Mouse (Mus musculus): Measurements from ENCODE around the gene Ppp3ca. TPM values are rescaled to one million over a fixed set of nuclear protein-coding genes. Genes with fewer than 3 reads are reported as not detected.

Ppp3ca gene
- total RNA-seq, 2 experiments from 2014 or later: 11.8 to 16.3 TPM

DNA sequence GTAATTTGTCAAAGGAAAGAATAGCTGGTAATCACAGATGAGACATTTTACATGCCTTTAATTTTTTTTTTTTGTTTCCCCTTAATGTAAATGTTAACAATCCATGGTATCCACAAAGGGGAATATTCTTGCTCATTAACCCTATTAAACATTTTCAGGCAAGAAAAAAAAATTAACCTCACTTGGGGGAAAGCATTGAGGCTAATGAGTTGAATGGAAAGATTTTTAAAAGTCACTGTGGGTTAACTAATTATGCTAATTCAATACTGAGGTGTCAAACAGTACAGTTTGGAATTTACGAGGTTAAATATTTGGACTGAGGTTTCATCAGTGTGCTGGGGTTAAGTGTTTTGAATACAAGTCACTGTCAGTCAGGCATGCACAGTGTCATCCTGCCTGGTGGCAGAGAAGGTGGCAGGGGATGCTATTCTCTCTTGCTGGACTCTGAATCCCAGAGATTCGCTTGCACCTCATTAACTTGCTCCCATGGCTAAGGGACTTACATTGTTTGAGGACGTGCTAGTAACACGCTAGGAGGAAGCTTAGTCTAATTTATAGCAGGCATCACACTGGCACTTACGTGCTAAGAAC, 82.3 kb downstream of the Ppp3ca start:
- no peak for ATAC-seq (replicated peaks; ENCODE audit: low FRiP score, poor library complexity, severe bottlenecking)

DNA sequence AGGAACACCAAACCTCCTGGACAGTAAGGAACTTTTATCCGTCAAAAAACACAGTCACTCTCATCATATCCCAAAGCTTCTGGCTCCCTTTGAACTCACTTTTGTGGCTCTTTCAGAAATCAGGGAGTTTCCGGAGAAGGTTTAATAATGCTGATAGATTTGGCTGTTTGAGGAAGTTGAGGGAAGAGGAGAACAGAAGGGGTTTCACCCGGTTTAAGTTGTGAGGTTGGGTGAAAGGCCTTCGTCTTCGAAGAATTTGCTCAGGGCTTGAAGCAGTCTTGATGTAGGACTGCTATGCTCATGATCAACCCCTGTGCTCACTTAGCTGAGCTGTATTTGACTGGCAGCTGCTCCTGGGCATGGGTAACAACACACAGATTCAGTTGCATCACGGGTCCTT, 86.2 kb downstream of the Ppp3ca start:
- no peak for ATAC-seq (replicated peaks; ENCODE audit: low FRiP score, poor library complexity, severe bottlenecking)

DNA sequence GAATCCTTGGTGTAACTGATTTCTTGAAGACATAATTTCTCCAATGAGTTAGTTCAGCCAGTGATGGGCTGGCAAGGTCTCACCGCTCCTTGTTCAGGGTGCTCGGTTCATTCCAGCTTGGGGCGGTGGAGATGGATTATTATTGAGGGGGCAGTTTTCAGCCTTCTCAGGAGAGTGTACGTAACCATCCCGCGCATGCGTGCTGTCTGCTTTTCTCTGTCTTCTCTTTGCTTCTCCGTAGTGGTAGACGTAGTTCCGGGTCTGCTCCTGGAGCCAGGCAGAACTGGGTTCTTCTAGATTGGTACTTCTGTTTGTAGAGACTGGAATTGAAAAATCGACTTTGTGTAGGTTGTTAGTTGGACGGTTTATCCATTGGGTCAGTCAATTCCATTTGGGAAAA, 89.5 kb downstream of the Ppp3ca start:
- no peak for ATAC-seq (replicated peaks; ENCODE audit: low FRiP score, poor library complexity, severe bottlenecking)

DNA sequence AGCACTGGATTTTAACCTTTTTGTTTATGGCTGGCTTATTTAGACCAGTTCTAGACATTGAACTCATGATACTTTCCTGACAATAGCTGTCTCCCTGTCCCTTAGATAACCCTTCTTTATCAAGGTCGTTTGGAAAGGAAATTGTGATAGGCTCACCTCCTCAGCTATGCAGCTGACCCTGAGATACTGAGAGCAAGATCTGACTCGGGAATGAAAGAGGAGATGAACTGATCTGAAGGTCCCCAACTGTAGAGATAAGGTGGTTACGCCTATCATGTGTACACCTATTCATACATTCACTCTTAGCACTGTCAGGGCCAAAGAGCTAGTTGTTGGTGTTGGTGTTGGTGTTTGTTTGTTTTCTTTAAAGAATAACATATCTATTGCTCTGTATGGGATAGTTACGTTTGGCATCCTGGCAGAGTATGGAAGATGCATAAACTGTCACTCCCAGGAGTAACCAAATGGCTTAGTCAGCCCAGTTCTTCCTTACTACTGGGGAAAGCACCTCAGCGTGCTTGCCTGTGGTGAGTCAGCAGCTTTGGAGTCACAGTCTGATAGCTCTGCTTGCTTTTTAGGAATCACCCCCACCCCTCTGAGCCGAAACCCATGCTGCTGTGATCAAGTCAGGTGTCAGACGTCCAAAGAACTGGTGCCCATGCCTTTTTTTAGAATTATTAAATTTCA, 91.5 kb downstream of the Ppp3ca start:
- no peak for ATAC-seq (replicated peaks; ENCODE audit: low FRiP score, poor library complexity, severe bottlenecking)

DNA sequence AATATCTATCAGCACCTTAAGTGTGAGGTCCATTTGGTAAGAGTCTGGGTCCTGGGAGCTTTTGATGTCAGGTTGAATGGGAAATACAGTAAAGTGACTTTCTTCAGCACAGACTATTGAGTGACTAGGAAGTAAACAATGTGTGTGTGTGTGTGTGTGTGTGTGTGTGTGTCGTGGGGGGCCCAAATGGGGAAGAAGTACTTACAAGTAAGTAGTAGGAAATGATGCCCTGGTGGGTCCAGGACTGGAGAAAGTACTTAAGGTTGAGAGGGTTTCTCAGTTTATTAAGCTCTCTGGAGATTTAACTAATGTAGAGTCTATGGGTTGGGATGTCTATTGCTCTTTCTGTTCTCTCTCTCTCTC, 92.0 kb downstream of the Ppp3ca start:
- ATAC-seq (replicated peaks; ENCODE audit: low FRiP score, poor library complexity, severe bottlenecking): no peak

DNA sequence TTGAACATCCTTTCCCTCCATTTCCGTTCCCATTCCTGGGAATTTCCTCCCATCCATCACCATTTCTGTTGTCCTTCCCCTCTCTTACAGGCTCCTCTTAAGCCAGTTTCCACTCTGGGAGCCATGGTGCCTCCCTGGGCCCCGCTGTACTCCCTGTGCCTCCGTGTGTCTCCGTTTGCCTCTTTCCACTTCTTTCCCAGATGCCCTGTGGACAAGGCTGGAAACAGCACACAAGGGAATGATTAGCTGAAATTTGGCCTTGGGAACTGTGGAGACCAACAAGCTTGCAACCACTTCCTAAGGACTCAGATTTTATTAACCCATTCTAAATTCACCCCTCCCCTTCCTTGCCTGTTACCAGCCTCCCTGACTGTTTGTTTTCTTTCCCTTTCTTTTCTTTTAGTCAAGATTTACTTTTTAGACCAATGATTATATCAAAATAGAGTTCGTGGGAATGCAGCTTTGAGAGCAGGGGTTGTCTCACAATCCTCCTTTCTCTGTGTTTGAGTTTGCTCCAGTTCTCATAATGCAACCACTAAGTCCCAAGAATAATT, 93.9 kb downstream of the Ppp3ca start:
- ATAC-seq (replicated peaks; ENCODE audit: low FRiP score, poor library complexity, severe bottlenecking): no peak

DNA sequence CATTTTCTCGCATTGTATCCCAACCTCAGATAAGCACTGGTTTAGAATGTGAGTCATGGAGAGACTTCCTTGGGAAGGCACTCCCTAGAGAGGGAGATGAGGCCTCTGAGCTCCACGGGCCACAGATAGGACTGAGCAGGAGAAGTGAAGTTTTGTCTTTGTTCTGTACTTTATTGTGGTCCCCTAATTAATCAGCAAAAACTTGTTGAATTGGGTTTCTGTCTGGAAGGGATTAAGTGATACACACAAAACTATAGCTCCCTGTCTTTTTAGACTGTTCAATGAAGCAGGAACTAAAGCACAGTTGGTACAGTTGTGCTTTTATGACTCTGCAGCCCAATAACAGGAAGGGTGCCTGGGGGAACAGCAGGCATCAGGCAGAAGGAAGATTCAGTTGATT, 95.6 kb downstream of the Ppp3ca start:
- ATAC-seq (replicated peaks; ENCODE audit: low FRiP score, poor library complexity, severe bottlenecking): no peak

DNA sequence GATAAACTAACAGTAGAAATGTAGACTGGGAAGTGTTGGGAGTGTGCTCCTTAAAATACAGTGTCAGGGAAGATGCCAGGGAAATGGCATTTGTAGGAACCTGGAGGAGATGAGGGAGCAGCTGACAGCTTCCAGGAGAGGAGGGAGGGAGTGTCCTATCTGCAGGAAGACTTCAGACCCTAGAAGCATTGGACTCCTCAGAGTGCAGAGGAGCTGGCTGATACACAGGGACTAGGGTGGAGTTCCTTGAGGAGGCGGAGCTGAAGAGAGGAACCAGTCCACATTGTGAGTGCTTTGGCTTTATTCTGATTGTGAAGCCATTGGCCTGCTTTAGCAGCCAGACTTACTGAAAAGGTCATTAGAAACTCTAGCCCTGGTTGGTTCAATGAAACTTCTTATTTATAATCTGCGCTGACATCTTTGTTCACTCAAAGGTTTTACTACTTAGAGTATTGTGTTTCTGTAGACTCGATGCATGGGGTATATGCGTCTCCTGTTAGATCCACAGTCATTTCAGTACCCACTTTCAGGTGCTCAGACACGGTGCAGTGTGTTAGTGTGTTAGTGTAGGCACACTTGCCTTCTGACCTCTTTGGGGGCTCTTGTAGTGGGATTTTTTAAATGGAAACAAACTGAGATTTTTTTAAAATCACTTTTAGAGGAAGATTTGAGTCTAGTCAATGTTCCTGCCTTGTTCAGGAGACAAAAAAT, 99.0 kb downstream of the Ppp3ca start:
- ATAC-seq (replicated peaks; ENCODE audit: low FRiP score, poor library complexity, severe bottlenecking): no peak

DNA sequence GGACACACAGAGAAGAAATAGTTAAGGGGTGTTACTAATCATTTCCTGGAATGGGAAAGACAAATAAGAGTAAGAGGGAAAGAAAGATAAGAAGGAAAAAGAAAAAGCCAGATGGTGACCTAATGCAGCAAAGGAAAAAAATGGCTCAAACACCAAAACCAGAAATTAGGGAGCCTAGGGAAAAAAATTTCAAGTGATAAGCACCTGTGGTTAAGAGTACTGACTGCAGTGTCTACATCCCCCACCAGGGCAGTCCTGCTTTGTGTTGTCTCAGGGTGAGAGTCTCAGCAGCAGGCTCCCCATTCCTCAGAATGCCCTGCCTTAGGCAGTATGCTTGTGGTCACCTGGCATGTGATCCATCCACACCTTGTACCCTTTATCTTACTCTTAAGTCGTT, 99.6 kb downstream of the Ppp3ca start:
- ATAC-seq (replicated peaks; ENCODE audit: low FRiP score, poor library complexity, severe bottlenecking): no peak

DNA sequence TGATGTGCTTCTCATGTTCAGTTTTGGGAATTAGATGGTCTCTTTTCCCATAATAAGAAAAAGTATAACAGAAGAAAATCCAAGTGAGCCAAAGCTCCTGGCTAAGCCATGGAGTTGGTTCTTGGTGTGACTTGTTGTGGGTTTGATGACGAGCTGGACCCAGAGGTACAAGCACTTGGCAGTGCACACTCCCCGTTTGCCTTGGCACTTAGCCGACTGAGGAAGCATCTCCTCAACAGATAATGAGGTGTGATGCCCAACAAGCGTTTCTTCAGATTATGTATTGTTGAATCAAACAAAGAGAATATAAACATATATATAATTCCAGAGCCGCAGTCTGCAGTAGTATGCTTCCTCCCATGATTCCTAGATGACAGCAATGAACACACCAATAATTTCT, 101.8 kb downstream of the Ppp3ca start:
- no peak for ATAC-seq (replicated peaks; ENCODE audit: low FRiP score, poor library complexity, severe bottlenecking)

DNA sequence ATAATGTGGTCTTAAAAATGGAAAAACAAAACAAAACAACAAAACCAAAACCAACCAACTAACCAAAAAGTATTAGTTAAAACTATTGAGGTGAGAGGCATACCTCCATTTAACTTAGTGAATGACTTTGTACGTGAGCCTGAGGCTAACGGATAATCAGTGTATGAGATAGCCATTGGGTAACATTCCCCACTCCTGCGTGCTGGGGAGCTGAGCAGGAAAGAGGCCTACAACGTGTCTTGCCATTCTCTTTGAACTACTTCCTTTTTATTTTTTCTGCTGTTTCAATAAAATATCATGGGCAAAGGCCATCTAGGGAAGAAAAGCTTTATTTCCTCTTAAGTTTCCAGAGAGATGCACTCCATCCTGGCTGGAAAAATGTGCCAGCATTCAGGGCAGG, 103.3 kb downstream of the Ppp3ca start:
- ATAC-seq (replicated peaks; ENCODE audit: low FRiP score, poor library complexity, severe bottlenecking): no peak

DNA sequence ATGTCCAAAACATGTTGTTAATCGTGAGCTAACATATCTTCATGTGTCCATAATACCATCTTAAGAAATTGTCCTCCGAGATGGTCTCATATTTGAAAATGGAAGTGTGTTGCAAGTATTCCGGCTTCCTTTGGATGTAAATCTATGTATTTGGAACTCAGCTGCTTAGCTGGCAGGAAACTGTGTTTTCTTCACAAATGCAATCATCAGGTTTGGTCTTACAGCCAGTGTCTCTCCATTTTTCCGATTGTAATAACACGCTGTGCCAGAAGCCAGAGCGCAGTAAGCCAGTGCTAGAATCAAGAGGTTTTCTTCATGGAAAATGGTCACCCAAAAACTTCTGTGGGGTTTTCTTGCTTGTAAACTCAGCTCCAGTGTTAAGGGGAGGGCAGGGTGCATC, 104.3 kb downstream of the Ppp3ca start:
- no peak for ATAC-seq (replicated peaks; ENCODE audit: low FRiP score, poor library complexity, severe bottlenecking)

DNA sequence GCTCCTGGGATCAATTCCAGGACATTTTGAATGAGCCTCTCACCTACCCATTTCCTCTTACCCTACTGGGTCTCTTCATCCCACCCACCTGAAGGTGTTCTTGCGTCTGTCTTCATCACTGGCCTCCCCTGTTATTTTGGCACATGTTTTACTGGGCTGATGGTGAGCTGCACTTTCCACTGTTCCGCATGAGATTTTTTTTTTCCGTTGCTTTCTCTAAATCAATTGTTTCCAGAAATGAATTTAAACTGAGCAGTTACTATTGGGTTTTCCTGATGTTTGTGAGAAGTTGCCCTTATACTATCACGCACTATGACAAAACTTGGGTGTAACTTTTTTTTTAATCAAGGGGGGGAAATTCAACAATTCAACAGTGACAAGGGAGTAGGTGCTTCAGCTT, 106.6 kb downstream of the Ppp3ca start:
- ATAC-seq (replicated peaks; ENCODE audit: low FRiP score, poor library complexity, severe bottlenecking): no peak

DNA sequence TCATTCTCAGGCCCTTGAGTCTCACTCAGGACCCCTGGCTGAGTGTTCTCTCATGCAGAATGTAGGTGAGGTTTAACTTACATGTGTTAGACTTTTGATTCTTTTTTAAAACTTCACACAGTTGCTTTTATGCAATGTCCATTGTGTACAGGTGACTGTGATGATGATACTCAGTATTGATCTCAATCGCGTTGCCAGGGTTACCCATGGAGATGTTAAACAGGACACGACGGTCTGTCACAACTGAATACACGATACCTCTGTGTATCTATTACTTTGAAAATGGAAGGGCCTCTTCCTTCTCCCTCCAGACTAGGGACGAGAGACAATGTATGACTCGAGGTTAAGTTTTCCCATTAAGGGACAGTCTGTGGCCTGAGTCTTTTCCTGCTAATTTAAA, 107.5 kb downstream of the Ppp3ca start:
- ATAC-seq (replicated peaks; ENCODE audit: low FRiP score, poor library complexity, severe bottlenecking): no peak

DNA sequence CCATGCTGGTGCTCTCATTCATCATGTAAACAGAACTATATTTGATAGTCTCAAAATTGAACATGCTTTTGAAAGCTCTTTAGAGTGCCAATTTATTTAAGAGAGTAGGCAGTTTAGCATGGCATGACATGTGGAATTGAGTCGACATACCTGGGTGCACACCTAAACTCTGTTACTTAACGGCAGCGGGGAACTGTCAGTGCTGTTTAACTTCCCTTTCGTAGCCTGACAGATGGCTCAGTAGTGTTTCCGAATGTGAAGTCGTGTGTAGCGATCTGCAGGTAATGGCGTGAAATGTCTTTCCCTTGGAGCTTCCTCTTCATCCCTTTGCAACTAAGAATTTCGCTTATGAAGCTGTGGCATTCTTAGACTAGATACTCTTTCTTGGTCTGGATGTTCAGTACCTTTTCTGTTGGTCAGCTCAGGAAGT, 107.9 kb downstream of the Ppp3ca start:
- no peak for ATAC-seq (replicated peaks; ENCODE audit: low FRiP score, poor library complexity, severe bottlenecking)

DNA sequence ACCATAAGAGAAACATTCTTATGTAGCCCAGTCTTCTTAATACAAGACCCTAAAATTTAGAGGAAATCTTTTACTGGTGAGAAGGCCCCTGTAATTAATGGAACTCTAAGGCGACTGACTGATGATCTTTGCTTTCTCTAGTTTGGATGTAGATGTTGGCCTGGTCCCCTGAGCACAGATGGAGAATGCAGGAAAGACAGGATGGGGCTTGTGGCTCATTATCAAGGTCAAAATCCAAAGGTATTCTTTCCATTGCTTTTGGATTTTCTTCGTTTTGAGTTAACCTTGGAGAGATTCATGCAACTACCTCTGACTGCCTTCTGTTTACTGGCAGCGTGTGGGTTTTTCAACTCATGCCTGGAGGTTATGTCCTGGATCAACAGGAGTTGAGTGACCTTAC, 110.4 kb downstream of the Ppp3ca start:
- ATAC-seq (replicated peaks; ENCODE audit: low FRiP score, poor library complexity, severe bottlenecking): no peak

DNA sequence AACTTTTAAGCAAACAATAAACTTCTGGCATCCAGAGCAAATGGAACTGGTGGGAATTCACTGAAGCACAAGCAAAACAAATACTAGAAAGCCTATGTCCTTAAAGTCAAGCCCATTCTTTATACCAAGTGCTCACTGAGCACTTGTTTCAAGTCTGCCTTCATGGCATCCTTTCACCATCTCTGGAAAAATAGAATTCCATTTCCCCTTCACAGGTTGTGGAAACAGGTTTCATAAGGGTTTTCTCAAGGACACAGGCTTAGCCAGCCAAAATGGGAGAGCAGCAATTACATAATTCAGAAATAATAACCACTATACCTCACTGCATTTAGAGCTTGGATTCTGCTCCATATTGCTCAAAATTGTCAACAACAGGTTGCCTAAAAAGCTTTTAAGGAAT, 112.1 kb downstream of the Ppp3ca start:
- ATAC-seq (replicated peaks; ENCODE audit: low FRiP score, poor library complexity, severe bottlenecking): no peak

DNA sequence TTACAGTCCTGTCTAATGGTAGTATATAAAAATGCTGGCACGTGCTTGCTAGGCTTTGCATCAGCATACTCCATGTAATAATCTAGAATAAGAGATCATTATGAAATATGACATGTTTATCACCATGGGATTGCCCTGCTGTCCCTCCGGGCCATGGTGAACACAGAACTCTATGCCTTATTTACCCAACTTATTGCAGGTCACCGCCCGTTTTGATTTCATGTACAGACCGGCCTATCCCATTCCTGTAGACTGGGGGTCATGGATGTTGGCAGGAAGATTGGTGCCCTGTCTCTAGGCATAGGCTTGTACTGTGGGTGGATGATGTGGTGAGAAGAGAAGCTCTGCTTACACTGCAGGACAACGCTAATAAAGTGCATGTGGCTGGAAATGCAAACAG, 115.8 kb downstream of the Ppp3ca start:
- no peak for ATAC-seq (replicated peaks; ENCODE audit: low FRiP score, poor library complexity, severe bottlenecking)

DNA sequence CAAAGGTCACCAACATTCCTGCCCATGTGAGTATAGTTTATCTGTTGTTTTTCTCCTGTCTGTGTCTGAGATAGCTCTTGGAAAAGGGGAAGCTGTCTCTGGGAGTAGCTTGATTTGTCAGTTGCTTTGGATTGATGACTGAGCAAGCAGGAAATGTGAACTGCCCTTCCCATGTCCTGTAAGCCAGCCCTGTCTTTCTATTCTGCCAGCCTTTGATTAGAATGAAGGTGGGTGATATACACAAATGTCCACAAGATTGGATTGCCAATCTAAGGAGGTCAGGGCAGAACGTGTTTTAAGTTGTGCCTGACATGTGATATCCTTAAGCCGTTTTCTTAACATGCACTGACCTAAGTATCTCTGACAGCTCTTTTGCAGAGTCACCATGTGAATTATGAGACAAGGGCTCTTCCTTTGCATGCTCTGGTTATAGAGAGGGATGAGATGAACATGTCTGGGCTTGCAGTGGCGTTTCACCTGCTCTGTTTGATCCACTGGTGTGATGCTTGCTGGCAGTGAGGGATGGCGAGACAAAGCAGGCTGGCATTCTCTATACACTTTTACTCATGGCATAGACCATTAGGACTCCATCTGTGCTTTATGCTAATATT, 120.4 kb downstream of the Ppp3ca start:
- no peak for ATAC-seq (replicated peaks; ENCODE audit: low FRiP score, poor library complexity, severe bottlenecking)

DNA sequence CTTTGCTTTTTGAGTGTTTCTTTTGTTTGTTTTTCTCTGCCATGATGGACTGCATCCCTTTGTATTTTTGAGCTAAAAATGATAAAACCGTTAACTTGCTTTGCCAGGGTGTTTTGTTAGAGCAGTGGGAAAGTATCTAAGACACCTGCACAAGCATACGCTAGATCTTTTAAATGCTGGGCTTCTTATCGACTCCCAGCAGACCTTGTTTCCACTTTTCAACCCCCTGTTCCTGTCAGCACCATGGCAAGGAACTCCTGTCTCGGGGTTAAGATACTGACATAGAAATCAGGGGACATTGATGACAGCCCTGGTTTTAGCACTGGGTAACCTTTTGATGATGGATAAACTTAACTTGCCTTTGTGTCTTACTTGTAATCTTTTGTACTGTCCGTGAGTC, 121.5 kb downstream of the Ppp3ca start:
- ATAC-seq (replicated peaks; ENCODE audit: low FRiP score, poor library complexity, severe bottlenecking): no peak

DNA sequence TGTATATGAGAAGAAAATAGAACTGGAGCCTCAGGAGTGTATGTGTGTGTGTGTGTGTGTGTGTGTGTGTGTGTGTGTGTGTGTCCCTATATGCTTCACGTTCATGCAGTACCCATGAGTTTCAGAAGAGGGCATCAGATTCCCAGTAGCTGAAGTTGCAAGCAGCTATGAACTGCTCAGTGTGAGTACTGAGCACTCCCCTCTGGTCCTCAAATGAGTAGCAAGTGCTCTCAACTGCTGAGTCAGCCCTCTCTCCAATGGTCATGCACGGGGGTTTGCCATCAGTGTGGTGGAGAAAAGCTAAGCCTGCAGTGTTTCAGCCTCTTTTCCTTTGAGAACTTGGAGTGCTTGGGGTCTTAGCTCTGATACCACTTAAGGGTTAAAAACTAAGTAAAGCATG, 122.0 kb downstream of the Ppp3ca start:
- no peak for ATAC-seq (replicated peaks; ENCODE audit: low FRiP score, poor library complexity, severe bottlenecking)

Data from erythroid progenitor cell, adult 5-6 weeks (primary cell).